Mouse (Mus musculus) spleen, embryonic (tissue): Measurements from ENCODE around the gene 2900092C05Rik.

Experiments used
- CTCF ChIA-PET: fragments of 350-600 bp; sonication (Branson Sonifier 250); formaldehyde crosslinking; loops from one replicate; lab custom pipeline; 2022; lab: Charles Lee

The 2900092C05Rik gene

DNA sequence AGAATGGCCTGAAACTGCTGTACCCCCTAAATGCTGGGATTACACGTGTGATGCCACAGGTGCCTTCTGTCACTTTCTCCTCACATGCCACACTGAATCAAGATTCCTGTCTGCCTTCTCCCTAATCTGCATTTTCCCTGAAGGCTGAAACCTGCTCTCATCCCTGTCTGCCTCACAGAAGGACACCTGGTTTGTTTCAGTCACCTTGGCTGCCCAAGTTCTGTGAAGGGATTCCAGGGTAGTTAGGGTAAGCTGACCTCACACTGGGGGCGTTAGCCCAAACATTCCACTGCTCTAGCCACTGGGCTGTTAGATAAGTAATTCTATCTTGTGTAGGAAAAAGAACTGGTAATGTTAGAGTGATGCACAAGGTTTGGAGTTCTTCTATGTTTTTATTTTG lies at the start of gene 2900092C05Rik:
Gene 2900092C05Rik, plus strand, starts transcription at position 301 of the 400 bp plus-strand sequence.
- CTCF ChIA-PET = no interaction called here

DNA sequence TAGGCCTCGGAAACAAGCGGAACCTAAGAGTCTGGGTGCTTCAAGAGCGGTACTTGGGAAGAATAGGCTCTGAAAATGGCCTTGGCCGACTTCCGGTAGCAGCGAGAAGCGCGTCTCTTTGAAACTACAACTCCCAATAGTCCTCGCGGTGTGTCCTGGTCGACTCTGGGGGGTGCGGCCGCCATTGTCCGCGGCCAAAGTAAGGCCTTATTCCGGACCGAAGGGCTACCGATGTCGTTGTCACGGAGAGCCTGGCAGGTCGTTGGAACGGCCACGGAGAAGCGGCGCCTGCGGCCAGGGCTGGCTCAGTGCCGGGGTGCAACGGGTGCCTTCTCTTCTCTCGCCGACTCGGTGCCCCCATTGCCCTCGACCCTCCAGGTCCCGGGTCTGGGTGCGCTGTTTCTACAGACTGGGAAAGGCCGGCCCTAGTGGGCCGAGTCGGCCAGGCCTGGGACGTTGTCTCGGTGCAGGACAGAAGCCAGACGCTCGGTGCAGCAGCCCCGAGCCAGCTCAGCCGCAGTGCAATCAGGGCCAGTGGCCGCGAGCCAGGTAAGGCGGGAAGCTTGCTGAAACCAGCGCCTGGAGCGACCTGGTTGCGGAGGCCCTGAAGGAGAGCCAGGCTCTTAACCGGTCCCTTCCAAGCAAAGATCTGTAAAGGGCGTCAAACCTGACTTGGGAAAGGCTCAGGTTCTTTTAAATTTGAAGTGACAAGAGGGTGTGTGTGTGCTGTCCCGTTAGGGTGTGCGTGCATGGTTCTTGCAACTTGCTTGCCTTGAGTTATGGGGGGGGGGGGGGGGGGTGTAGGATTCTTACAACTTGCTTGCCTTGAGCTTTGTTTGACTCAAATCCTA lies 33.9 kb upstream of the 2900092C05Rik start, which contains the start of gene Zfp606:
Gene Zfp606, plus strand, starts transcription at position 136 of the 851 bp plus-strand sequence.
- CTCF ChIA-PET = no interaction called here

DNA sequence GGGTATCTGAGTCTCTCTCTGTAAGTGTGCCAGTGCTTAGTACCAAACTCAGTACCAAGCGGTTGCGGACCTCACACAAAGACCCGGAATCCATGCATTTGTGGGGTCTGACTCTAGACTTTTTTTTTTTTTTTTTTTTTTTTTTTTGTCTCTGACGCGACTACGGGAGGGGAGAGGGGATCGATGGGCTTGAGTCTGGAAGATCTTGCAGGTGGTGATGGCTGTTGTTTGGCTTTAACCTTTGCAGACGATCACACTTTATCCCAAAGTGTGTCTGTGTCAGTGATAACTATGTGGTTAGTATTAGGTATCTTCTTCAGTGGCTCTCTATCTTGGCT lies 33.3 kb upstream of the 2900092C05Rik start:
- CTCF ChIA-PET = no interaction called here

DNA sequence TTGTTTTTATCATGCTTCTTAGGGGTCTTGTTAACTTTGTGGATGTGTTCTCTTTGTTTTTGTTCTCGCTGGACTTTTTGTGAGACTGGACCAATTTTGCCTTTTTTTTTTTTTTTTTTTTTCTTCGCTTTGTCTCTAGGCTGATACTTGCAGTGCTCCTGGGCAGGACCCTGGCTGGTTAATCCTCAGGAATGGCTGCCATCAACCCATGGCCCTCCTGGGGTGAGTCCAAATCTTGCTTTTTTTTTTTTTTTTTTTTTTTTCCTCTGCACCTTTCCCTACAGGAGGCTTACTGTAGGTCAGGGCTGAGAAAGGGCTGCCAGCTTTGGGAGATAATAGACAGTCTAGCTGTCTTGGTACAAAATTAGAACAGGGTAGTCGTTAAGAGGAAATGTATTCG lies 32.8 kb upstream of the 2900092C05Rik start:
- CTCF ChIA-PET = no interaction called here

DNA sequence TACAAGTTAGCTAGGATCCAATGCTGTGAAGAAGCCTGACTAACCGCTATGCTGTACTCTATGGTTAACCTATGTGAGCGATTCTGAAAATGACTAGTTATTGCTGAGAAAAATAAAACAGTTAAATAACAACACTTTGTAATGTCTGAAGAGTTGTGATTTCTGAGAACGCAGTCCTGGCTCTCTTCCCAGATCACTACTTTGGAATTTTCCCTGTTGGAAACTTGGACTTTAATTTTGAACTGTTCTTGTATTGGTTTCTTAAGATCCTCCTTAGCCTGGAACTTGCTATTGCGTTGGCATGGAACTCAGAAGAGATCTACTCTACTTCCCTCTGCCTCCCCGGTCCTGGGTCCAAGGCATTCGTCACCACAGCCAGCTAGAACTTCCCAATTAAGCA lies 28.5 kb upstream of the 2900092C05Rik start:
- CTCF ChIA-PET = no interaction called here

DNA sequence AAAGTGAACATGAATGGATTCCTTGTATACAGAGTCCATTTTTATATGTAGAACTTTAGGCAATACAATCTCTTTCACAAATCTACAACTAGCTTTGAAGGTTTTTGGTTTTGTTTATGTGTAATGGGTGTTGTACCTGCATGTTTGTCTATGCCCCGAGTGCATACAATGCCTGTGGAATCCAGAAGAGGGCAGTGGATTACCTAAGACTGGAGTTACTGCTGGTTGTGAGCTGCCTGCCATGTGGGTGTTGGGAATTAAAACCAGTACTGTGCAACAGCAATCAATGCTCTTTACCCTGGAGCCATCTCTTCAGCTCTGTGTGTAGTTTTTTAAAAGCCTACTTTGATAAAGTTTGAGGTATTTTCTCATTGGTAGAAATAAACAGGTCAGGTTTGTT lies 26.4 kb upstream of the 2900092C05Rik start:
- CTCF ChIA-PET = no interaction called here

DNA sequence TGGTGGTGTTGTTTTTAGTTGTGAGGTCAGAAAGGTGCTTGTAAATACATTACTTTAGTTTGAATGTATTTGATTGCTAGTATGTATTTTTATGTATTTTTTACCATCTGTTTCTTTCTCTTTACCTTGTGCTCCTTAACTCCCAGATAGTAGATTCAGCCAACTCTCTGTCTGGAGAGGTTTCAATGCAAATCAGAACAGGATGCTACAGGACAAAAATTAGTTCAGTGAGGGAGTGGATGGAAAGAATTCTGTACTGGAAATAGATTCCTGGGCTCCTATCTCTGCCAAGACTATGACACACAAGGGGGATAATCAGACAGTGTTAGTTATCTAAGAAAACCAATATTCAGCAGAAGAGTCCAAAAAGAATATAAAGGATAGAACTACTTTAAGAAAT lies 25.6 kb upstream of the 2900092C05Rik start:
- CTCF ChIA-PET = no interaction called here

DNA sequence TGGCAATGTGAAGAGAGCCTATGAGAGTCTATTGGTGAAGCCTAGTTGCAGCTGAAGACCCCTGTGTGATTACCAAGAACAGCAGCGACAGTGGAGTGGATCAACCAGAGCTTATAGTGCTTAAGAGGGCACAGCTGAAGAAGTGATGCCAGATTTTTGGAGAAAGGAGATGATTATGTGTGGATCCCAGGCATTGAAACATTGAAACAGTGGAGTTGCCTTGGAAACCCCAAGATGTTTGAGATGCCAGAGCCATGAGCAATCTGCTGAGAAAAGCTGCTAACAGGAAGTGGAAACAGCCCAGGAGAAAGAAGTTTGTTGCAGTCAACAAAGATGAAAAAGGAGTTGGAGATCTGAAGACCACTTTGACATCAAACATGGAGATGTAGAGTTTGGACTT lies 1.4 kb upstream of the 2900092C05Rik start:
- CTCF ChIA-PET = no interaction called here
